Mouse (Mus musculus): Measurements from ENCODE around the gene Gps1.
A peak's percentile ranks its signal among the peaks of the same experiment; 100 is the strongest.
"Not testable (repeated sequence)": the region's sequence is repeated elsewhere in the genome, so short reads cannot be mapped to it uniquely, and the experiment has no call there.

Gps1 gene

DNA sequence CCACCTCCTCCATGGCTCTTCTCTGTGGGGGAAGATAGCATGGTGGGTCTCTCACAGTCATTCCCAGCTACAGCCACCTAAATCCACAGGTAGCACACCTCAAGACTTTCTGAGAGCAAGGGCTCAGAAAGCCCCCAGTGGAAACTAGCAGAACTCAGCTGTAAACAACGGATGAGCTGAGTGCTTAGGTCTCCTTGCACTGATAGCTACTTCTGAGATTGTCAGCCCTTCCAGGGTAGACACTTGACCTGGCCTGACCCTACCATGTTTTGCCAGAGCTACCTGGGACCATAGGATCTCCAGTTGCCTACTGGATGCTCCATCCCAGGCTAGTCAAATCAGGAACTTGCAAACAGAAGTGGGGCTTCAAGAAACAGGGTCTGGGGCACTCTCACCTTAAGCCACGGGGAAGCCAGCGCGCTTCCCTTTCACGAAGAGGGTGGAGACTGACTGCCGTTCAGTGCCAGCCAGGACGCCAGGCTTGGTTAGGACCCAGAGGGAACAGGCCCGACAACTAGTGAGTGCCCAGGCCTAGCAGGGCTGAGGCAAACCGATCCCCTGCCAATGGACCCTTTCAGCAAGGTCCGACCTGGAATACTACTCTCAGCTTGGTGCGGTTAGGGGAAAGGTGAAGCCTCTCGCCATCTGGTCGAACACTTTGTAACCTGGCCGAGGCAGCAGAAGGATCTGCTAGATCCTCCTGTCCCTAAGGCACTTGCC, 38.9 kb downstream of the Gps1 start:
- peak; percentile 43 for DNase-seq (ENCODE audit: low spot score)

DNA sequence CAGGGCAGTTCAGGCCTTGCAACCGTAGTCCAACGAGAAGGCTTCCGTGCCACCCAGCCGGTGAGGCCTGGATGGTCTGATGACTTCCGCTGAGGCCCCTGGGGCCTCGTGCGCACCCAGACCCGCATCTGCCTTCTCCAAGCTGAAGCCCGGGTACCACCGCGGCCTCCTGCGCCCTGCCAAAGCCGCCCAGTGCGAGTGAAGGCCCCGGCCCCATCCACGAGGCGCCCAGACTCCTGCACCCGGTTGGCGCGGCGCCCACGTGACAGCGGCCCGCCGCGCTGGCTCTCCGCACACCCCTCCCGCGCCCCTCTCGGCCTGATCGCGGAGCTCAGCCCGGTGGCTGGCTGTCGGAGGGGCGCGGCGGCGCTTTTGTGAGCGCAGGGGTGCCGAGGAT, 39.5 kb downstream of the Gps1 start:
- no peak for DNase-seq (ENCODE audit: low spot score)

DNA sequence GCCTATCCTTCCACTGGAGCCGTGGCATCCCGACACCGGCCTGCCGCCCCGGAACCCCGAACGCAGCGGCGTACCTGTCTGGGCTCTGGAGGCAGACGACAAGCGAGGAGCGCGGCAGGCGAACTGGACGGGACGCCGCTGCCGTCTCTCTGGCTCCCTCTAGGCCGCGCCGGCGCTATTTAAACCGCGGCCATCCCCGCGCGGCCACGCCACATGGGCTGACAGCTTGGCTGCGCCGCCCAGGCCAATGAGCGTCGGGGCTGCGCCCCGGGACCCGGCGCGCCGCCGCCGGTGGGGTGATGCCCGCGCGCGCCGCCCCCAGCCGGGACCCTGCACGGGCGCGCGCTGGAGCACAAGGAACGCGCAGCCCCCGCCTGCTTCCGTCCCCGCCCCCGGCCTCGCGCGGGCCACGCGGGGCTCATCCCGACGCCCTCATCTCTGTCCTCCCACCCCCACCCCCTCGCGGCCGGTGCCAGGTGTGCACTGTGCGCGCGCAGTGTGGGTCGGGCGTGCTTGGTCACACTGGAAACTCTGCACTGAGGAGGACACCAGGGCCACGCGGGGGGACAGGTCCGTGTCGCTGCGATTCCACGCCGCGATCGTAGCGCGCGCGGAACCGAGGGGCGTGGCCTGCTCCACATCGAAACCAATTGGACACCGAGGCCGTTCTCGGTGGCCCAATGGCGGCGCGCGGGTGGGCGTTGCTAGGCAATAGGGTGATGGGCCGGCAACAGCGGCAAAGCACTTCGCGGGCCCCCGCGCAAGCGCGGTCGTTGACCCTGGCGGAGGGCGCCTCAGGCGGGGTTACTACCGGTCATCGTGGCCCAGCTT, 40.1 kb downstream of the Gps1 start, which contains the start of gene Fasn:
Gene Fasn, minus strand, starts transcription at position 592 of the 831 bp plus-strand sequence.
- peak; percentile 97 for DNase-seq (ENCODE audit: low spot score)

DNA sequence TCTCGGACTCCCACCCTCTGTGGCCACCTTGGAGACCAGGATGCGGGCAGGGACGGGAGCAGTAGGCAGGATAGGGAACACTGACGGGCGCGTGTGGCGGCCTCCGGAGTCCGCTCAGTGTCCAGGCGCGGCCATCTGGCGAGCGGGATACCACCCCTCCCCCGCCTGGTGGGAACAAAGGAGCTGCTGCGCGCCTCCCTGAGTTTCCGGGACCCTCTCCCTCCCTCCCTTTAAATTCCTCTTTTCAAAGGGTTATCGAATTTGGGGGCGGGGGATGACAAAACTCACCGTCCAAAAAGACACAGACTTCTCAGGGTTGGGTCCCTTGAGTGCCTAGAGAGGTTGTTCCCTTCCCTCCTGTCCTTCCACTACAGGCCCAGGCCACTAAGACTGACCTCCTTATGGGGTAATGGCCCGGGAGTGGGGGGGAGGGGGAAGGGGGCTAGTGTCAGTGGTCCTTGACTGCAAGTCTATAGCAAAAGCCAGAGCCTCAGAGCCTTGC, 40.8 kb downstream of the Gps1 start:
- no peak for DNase-seq (ENCODE audit: low spot score)

DNA sequence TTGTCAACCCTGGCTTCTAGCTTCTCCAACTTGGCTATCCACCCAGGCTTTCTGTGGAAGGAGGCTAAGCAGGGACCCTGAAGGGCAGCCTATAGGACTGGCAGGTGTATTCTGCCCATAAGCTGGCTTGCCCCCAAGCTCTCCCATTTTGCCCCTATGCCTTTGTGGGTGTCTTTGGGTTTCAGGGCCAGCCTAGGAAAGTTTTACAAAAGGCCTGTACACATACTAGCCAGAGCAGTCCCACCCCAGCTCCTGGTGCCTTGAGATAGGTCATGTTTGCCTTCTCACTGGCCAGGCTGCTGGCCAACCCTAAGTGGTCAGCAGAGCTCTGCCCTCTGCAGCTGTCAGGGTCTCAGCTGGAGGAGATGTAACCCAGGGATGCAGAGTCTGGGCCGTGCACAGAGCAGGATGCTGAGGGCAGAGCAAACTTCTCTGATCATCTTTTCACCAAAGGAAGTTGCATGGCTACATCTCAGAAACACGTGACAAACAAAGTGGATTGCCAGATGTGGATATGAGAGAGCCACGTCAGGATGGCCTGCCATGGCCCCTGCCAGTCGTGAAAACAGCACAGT, 41.3 kb downstream of the Gps1 start:
- no peak for DNase-seq (ENCODE audit: low spot score)

GRCm38 (mm10) chr11:120826016-120826953, 42.2 kb downstream of the Gps1 start:
- DNase-seq (ENCODE audit: low spot score): peak; percentile 4

- no peak for DNase-seq (ENCODE audit: low spot score)
Measured at GRCm38 (mm10) chr11:120828416-120828815, 44.3 kb downstream of the Gps1 start.

- no peak for DNase-seq (ENCODE audit: low spot score)
Measured at GRCm38 (mm10) chr11:120829757-120830532, 45.9 kb downstream of the Gps1 start.

DNA sequence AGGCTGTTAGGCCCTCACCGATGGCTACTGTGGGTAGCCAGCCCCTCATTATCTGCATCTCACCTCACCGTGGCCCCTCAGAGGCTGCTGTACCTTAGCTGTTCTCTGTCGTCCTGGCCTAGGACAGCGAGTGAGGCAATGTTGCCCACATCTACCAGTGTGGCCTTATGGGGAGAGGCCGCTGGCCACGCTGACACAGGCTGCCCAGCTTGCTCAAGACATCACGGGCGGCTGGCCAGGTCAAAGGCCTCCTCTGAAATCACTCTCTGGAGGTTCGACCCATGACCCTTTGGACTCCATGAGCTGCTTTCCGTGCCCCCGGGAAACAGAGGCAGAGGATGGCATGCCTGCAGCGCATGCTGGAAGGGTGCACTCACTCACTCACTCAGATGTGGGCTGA, 46.6 kb downstream of the Gps1 start:
- peak; percentile 40 for DNase-seq (ENCODE audit: low spot score)

DNA sequence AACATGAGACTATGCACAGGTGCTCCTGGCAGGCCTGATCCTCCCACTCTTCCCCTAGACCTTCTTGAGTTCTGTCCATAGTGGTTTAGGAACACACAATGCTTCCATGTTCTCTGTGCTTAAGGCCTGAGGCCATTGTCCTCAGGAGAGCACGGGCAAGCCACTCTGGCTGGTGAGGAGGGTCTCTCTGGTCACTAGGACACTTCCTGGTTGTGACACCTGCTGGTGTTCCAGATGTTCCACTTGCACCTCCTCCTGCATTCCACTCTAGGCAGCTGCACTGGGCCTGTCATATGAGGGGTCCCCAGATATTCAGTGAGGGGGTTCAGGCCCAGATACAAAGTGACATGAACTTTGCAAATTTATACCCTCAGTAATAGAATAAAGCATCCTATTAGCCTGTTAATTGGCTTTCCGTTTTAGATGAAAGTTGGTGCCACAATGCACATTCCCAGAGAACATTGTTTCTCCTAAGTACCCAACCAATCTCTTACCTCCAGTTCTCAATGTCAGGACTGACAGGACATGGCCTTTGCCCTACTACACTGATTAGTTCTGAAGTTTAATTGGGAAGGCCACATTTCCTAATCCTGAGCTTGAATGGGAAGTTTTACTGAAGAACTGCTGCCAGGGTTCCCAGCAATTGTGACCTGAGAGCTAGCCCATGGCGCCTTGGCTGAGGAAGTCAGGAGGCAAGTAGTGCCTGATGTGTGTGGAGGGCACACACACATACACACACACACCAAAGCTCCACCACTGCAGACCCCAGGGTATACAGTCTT, 47.8 kb downstream of the Gps1 start:
- DNase-seq (ENCODE audit: low spot score): no peak

DNA sequence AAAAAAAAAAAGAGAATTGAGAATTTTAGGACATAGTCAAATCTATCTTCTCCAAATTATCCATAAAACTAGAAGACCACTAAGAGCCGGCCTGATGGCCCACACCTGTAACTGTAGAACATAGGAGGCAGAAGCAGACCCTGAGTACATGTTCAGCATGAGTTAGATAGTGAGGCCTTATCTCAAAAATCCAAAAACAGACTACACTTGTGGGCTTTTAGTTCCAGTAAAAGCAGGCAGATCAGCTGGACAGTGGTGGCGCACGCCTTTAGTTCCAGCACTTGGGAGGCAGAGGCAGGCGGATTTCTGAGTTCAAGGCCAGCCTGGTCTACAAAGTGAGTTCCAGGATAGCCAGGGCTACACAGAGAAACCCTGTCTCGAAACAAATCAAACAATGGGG, 48.9 kb downstream of the Gps1 start:
- not testable (repeated sequence) for DNase-seq (ENCODE audit: low spot score)

DNA sequence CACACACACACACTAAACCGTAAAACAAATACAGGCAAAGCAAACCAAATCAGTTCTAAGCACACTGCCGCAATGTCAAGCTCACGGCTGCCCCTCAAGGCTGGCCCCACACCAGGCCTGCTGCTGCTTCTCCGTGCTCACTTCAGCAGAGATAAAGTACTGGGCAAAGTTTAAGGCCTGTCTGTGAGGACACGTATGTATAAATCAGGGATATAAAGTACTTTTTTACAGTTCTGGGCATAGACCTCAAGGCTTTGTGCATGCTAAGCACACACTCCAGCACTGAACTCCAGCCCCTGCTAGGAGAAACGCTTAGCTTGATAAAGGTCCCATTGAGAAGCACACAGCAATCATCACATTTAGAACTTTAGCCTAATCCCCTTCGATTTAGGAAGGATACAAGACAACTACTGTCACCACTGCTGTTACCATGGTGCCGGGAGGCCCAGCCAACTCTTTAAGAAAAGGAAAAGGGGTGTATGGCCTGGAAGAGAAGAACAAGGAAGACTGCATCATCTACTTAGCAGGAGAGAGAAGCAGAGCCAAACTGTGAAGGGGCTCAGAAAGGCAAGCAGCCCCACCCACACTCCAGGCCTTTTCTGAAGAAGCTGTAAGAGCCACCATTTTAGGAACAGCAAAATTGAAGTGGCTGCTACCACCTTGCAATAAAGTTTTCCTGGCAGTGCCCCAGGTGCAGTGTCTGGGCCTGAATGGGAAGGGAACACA, 49.6 kb downstream of the Gps1 start:
- no peak for DNase-seq (ENCODE audit: low spot score)

Data from ovary, postnatal 36 days (tissue).